Comparison of ENCODE assay signal across 18 mouse cellular contexts in the genomic region with DNA sequence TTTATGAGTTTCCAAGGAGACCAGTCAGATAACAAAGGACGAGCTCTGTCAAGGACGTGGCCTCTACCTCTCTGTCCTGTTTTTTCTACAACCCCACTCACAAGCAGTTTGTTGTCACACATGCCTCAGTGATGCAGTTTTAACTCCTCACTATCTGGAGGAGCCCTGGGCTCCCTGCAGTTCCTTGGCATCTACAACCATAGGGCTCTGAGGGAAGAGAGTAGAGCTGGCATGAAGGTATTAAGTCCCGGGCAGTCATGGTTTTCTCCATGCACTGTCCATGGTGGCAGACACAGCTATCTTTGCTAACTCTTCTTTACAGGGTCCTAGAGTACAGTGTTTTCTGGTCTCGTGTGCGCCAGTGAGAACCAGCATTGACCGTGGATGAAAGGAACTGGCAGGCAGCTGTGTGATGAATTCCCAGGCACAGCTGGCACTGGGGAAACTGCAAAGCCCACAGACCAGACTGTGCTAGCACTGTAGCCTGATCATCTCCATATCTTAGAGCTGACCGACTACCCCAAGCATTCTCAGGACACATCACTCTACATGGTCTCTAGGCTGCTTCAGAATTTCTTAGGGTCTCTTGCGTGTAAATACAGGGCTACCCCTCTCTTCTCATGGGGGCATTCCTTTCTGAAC.
DNase-seq lines count a peak whose midpoint lies in the region; ATAC-seq lines count a peak whose summit lies in the region.
"Had no signal": no experiment of that assay in that cellular context is flagged by ENCODE, and none has a peak within 500 bp of the region (broad histone marks: within the 10 kb centered on the region; RNA-seq: fewer than 3 reads in every experiment).

No protein-coding gene starts in this region.

- no peak overlapping the region for H3K27ac ChIP-seq in midbrain, embryonic 11.5 days (ENCODE audit: low read depth, low read length)
- H3K27ac ChIP-seq in midbrain, embryonic 10.5 days (replicated peaks), result no peak overlapping the region
- H3K27ac ChIP-seq in midbrain, embryonic 14.5 days (replicated peaks; ENCODE audit: low read depth, low read length), result 0 out of 2 replicates have a peak overlapping the region, but pooled peaks have one; percentile 14
- H3K27ac ChIP-seq: embryonic facial prominence, embryonic 12.5 days; heart, embryonic 13.5 days; kidney, postnatal 0 days; left cerebral cortex, adult 2 months; limb, embryonic 15.5 days had no signal

- no peaks in the 10 kb centered on the region for H3K36me3 ChIP-seq in midbrain, embryonic 11.5 days (ENCODE audit: control insufficient read depth, insufficient read depth, low read length)
- H3K36me3 ChIP-seq in midbrain, embryonic 10.5 days, result no peaks in the 10 kb centered on the region
- H3K36me3 ChIP-seq in midbrain, embryonic 14.5 days (ENCODE audit: control insufficient read depth, insufficient read depth, low read length), result no peaks in the 10 kb centered on the region
- H3K36me3 ChIP-seq: embryonic facial prominence, embryonic 12.5 days; heart, embryonic 13.5 days; limb, embryonic 15.5 days had no signal

- WGBS in midbrain, embryonic 11.5 days, result 76% methylated on average over 8 of the region's 8 CpGs
- 81% methylated on average over 8 of the region's 8 CpGs for WGBS in midbrain, embryonic 10.5 days
- 73% methylated on average over 8 of the region's 8 CpGs for WGBS in midbrain, embryonic 14.5 days

- peak; percentile 55; the same call in 1 of the 2 replicates for ATAC-seq in midbrain, embryonic 11.5 days (ENCODE audit: low FRiP score)
- ATAC-seq in midbrain, embryonic 14.5 days (ENCODE audit: low FRiP score, low TSS enrichment), result 0 out of 2 replicates have a peak, but pooled peaks have one; percentile 6
- ATAC-seq: intestine, postnatal 0 days had no signal

- no peaks in the 10 kb centered on the region for H3K9me3 ChIP-seq in midbrain, embryonic 11.5 days (ENCODE audit: control insufficient read depth, low read length)
- H3K9me3 ChIP-seq in midbrain, embryonic 10.5 days (replicated peaks), result no peaks in the 10 kb centered on the region
- no peaks in the 10 kb centered on the region for H3K9me3 ChIP-seq in midbrain, embryonic 14.5 days (ENCODE audit: control insufficient read depth, low read length)
- H3K9me3 ChIP-seq: embryonic facial prominence, embryonic 12.5 days; heart, embryonic 13.5 days; limb, embryonic 15.5 days had no signal

- no peak overlapping the region for H3K4me2 ChIP-seq in midbrain, embryonic 11.5 days
- no peak overlapping the region for H3K4me2 ChIP-seq in midbrain, embryonic 14.5 days (ENCODE audit: low read length)
- H3K4me2 ChIP-seq: embryonic facial prominence, embryonic 12.5 days; heart, embryonic 13.5 days; limb, embryonic 15.5 days had no signal

- DNase-seq in cerebellum, postnatal 10 days, result peak; percentile 63 to 70
- DNase-seq in cerebellum, adult 8-10 months, result no peak
- no peak for DNase-seq in midbrain, embryonic 11.5 days (ENCODE audit: low spot score, missing footprints)
- no peak for DNase-seq in midbrain, embryonic 10.5 days (ENCODE audit: low spot score)
- no peak for DNase-seq in midbrain, embryonic 14.5 days
- DNase-seq in right cerebral cortex, adult 2 months (ENCODE audit: low spot score in 2 of 2), result no peak
- no peak for DNase-seq in frontal cortex, postnatal 10 days (ENCODE audit: low spot score in 2 of 2)
- DNase-seq in lung, postnatal 4 days, result no peak
- DNase-seq: cerebellum, adult 11 months; heart, postnatal 4 days; lung, postnatal 14 days; thymus, postnatal 25 days had no signal

- no peak overlapping the region for H3K4me3 ChIP-seq in midbrain, embryonic 11.5 days (ENCODE audit: low read depth, low read length)
- no peak overlapping the region for H3K4me3 ChIP-seq in midbrain, embryonic 10.5 days
- H3K4me3 ChIP-seq in midbrain, embryonic 14.5 days (replicated peaks; ENCODE audit: low read depth, low read length), result no peak overlapping the region
- H3K4me3 ChIP-seq: embryonic facial prominence, embryonic 12.5 days; heart, embryonic 13.5 days; left cerebral cortex, adult 2 months; limb, embryonic 15.5 days had no signal

- H3K4me1 ChIP-seq in midbrain, embryonic 11.5 days (ENCODE audit: control insufficient read depth, insufficient read depth, low read length), result no peaks in the 10 kb centered on the region
- H3K4me1 ChIP-seq in midbrain, embryonic 10.5 days, result no peaks in the 10 kb centered on the region
- H3K4me1 ChIP-seq in midbrain, embryonic 14.5 days (ENCODE audit: control insufficient read depth, insufficient read depth, low read length), result 0 out of 2 replicates have a peak, but pooled peaks cover 4% of the 10 kb centered on the region
- H3K4me1 ChIP-seq: embryonic facial prominence, embryonic 12.5 days; heart, embryonic 13.5 days; limb, embryonic 15.5 days had no signal

- H3K9ac ChIP-seq in midbrain, embryonic 11.5 days (ENCODE audit: low read length), result no peak overlapping the region
- H3K9ac ChIP-seq in midbrain, embryonic 14.5 days (replicated peaks; ENCODE audit: low read length), result no peak overlapping the region
- H3K9ac ChIP-seq: embryonic facial prominence, embryonic 12.5 days; heart, embryonic 13.5 days; limb, embryonic 15.5 days had no signal

- no peaks in the 10 kb centered on the region for H3K27me3 ChIP-seq in midbrain, embryonic 11.5 days (ENCODE audit: control insufficient read depth, insufficient read depth, low read length)
- H3K27me3 ChIP-seq in midbrain, embryonic 10.5 days (ENCODE audit: low read depth, poor library complexity, severe bottlenecking), result no peaks in the 10 kb centered on the region
- no peaks in the 10 kb centered on the region for H3K27me3 ChIP-seq in midbrain, embryonic 14.5 days (ENCODE audit: control insufficient read depth, insufficient read depth, low read length)
- H3K27me3 ChIP-seq: embryonic facial prominence, embryonic 12.5 days; heart, embryonic 13.5 days; limb, embryonic 15.5 days had no signal

Comparison
In these comparisons a context has a peak if more than half of its experiments do, and no peak if none do; other contexts are left out.
1. DNase-seq: peak in cerebellum, postnatal 10 days (2 of 2); none in cerebellum, adult 8-10 months (single experiment), midbrain, embryonic 11.5 days (single experiment), midbrain, embryonic 10.5 days (single experiment), midbrain, embryonic 14.5 days (single experiment), right cerebral cortex, adult 2 months (0 of 2), frontal cortex, postnatal 10 days (0 of 2) and lung, postnatal 4 days (0 of 2).